Mouse (Mus musculus): Measurements from ENCODE around the gene Dcaf5.

Dcaf5 gene

GRCm38 (mm10) chr12:80407824-80408223 is 28.6 kb downstream of the Dcaf5 start:
- no peak for DNase-seq (ENCODE audit: low spot score in 2 of 2)

- no peak for DNase-seq (ENCODE audit: low spot score in 2 of 2)
These were observed 29.8 kb downstream of the Dcaf5 start for GRCm38 (mm10) chr12:80406650-80407049.

- no peak for DNase-seq (ENCODE audit: low spot score in 2 of 2)
These were observed 32.3 kb downstream of the Dcaf5 start for GRCm38 (mm10) chr12:80404139-80404538.

- DNase-seq (ENCODE audit: low spot score in 2 of 2): no peak
These were observed 37.3 kb downstream of the Dcaf5 start for GRCm38 (mm10) chr12:80399147-80399546.

GRCm38 (mm10) chr12:80396397-80396796 is 40.0 kb downstream of the Dcaf5 start:
- no peak for DNase-seq (ENCODE audit: low spot score in 2 of 2)

GRCm38 (mm10) chr12:80395270-80395669 is 41.1 kb downstream of the Dcaf5 start:
- DNase-seq (ENCODE audit: low spot score in 2 of 2): peak in 1 of 2 experiments; percentile 46

- DNase-seq (ENCODE audit: low spot score in 2 of 2): no peak
These were observed 42.4 kb downstream of the Dcaf5 start for GRCm38 (mm10) chr12:80394045-80394444.

- peak in 1 of 2 experiments; percentile 31 for DNase-seq (ENCODE audit: low spot score in 2 of 2)
These were observed 47.0 kb downstream of the Dcaf5 start for GRCm38 (mm10) chr12:80389448-80389847.

GRCm38 (mm10) chr12:80387326-80387725 is 49.1 kb downstream of the Dcaf5 start:
- DNase-seq (ENCODE audit: low spot score in 2 of 2): peak in 1 of 2 experiments; percentile 41

GRCm38 (mm10) chr12:80385361-80385760 is 51.0 kb downstream of the Dcaf5 start:
- DNase-seq (ENCODE audit: low spot score in 2 of 2): no peak

GRCm38 (mm10) chr12:80383478-80383877 is 52.9 kb downstream of the Dcaf5 start:
- no peak for DNase-seq (ENCODE audit: low spot score in 2 of 2)

GRCm38 (mm10) chr12:80382794-80383193 is 53.6 kb downstream of the Dcaf5 start:
- DNase-seq (ENCODE audit: low spot score in 2 of 2): no peak

GRCm38 (mm10) chr12:80379831-80380457 is 56.5 kb downstream of the Dcaf5 start:
- peak in 1 of 2 experiments; percentile 31 for DNase-seq (ENCODE audit: low spot score in 2 of 2)

GRCm38 (mm10) chr12:80379393-80379792 is 57.0 kb downstream of the Dcaf5 start:
- DNase-seq (ENCODE audit: low spot score in 2 of 2): no peak

- no peak for DNase-seq (ENCODE audit: low spot score in 2 of 2)
These were observed 58.8 kb downstream of the Dcaf5 start for GRCm38 (mm10) chr12:80377604-80378003.

GRCm38 (mm10) chr12:80375721-80376120 is 60.7 kb downstream of the Dcaf5 start:
- DNase-seq (ENCODE audit: low spot score in 2 of 2): no peak

- no peak for DNase-seq (ENCODE audit: low spot score in 2 of 2)
These were observed 61.7 kb downstream of the Dcaf5 start for GRCm38 (mm10) chr12:80374736-80375135.

- DNase-seq (ENCODE audit: low spot score in 2 of 2): no peak
These were observed 63.5 kb downstream of the Dcaf5 start for GRCm38 (mm10) chr12:80372946-80373345.

GRCm38 (mm10) chr12:80367227-80367626 is 69.2 kb downstream of the Dcaf5 start:
- no peak for DNase-seq (ENCODE audit: low spot score in 2 of 2)

- peak; percentile 50 to 70 for DNase-seq (ENCODE audit: low spot score in 2 of 2)
These were observed 70.4 kb downstream of the Dcaf5 start for GRCm38 (mm10) chr12:80366004-80366480.

GRCm38 (mm10) chr12:80365345-80365744 is 71.1 kb downstream of the Dcaf5 start:
- no peak for DNase-seq (ENCODE audit: low spot score in 2 of 2)

- no peak for DNase-seq (ENCODE audit: low spot score in 2 of 2)
These were observed 74.7 kb downstream of the Dcaf5 start for GRCm38 (mm10) chr12:80361655-80362054.

- DNase-seq (ENCODE audit: low spot score in 2 of 2): no peak
These were observed 76.1 kb downstream of the Dcaf5 start for GRCm38 (mm10) chr12:80360321-80360720.

GRCm38 (mm10) chr12:80344777-80345231 is 91.6 kb downstream of the Dcaf5 start:
- DNase-seq (ENCODE audit: low spot score in 2 of 2): no peak
